Mouse (Mus musculus) MEL (cell line): Measurements from ENCODE around the gene Ripor2. TPM values are rescaled to one million over a fixed set of nuclear protein-coding genes. Genes with fewer than 3 reads are reported as not detected.

Experiments used
- DNase-seq: peaks from one replicate; pipeline ENCODE4 v3.0.0; 2011; ENCODE audit warnings: low read depth, low spot score
- H3K27ac ChIP-seq: 2 replicates; pipeline ENCODE4 v1.5.1; 2012; ENCODE audit warnings: low read depth, mild to moderate bottlenecking, control low read depth, low read length, moderate library complexity; ENCODE audit not compliant: control insufficient read depth
- H3K27me3 ChIP-seq, 2 experiments: fragments of 150-350 bp in 1 of 2; sonication (generic) in 1 of 2; 2 replicates each; pipeline ENCODE4 v1.6.1; 2012; ENCODE audit warnings: low read length in 2 of 2, mild to moderate bottlenecking in 2 of 2, improper control_type of control experiment in 1 of 2, moderate library complexity in 1 of 2; ENCODE audit not compliant: insufficient read depth in 2 of 2, control insufficient read depth in 1 of 2
- H3K36me3 ChIP-seq, 2 experiments: 2 replicates each; pipeline ENCODE4 v1.6.1; 2012 to 2014; ENCODE audit warnings: low read length in 2 of 2, improper control_type of control experiment in 1 of 2, inconsistent platforms in 1 of 2, mild to moderate bottlenecking in 1 of 2; ENCODE audit not compliant: insufficient read depth in 2 of 2, control insufficient read depth in 1 of 2
- H3K4me1 ChIP-seq, 2 experiments: fragments of 150-350 bp in 1 of 2; sonication (generic) in 1 of 2; 2 replicates each; pipeline ENCODE4 v1.6.1; 2012; ENCODE audit warnings: low read length in 2 of 2, improper control_type of control experiment in 1 of 2, mild to moderate bottlenecking in 1 of 2; ENCODE audit not compliant: insufficient read depth in 2 of 2, control insufficient read depth in 1 of 2
- H3K4me3 ChIP-seq, 2 experiments: fragments of 150-350 bp in 1 of 2; sonication (generic) in 1 of 2; 2 replicates each; pipeline ENCODE4 v1.5.1; 2012; ENCODE audit warnings: low read depth in 2 of 2, low read length in 2 of 2, mild to moderate bottlenecking in 2 of 2, moderate library complexity in 2 of 2, control low read depth in 1 of 2, improper control_type of control experiment in 1 of 2; ENCODE audit not compliant: control insufficient read depth in 1 of 2, insufficient read depth in 1 of 2
- H3K79me2 ChIP-seq: 2 replicates; pipeline ENCODE4 v1.6.1; 2012; ENCODE audit warnings: mild to moderate bottlenecking, low read length, moderate library complexity; ENCODE audit not compliant: control insufficient read depth, poor library complexity, insufficient read depth
- H3K9ac ChIP-seq: 2 replicates; pipeline ENCODE4 v1.6.1; 2012; ENCODE audit warnings: low read depth, mild to moderate bottlenecking, control low read depth, low read length, moderate library complexity; ENCODE audit not compliant: control insufficient read depth, poor library complexity, severe bottlenecking
- H3K9me3 ChIP-seq: fragments of 150-350 bp; sonication (generic); replicated peaks from 2 replicates; pipeline ENCODE4 v1.6.1; 2012; ENCODE audit warnings: mild to moderate bottlenecking, low read length, improper control_type of control experiment, moderate library complexity; ENCODE audit not compliant: insufficient read depth
- BHLHE40 ChIP-seq: IDR thresholded peaks from 2 replicates; pipeline ENCODE4 v1.6.1; 2012; ENCODE audit warnings: low read depth, mild to moderate bottlenecking, inconsistent platforms, low read length, improper control_type of control experiment, borderline replicate concordance
- CHD1 ChIP-seq: IDR thresholded peaks from 2 replicates; pipeline ENCODE4 v1.6.1; 2012; ENCODE audit warnings: low read depth, mild to moderate bottlenecking, inconsistent platforms, low read length, improper control_type of control experiment
- CHD2 ChIP-seq: IDR thresholded peaks from 2 replicates; pipeline ENCODE4 v1.6.1; 2011; ENCODE audit warnings: low read length, improper control_type of control experiment
- CTCF ChIP-seq, 3 experiments: IDR thresholded peaks in 2 of 3; conservative IDR thresholded peaks in 1 of 3; 2 replicates each; pipeline ENCODE4 v1.5.1; 2011 to 2012; ENCODE audit warnings: low read length in 3 of 3, low read depth in 2 of 3, mild to moderate bottlenecking in 2 of 3, improper control_type of control experiment in 1 of 3, inconsistent platforms in 1 of 3, mixed read lengths in 1 of 3, moderate library complexity in 1 of 3; ENCODE audit not compliant: control insufficient read depth in 1 of 3, insufficient read depth in 1 of 3, poor library complexity in 1 of 3, severe bottlenecking in 1 of 3
- ELF1 ChIP-seq: IDR thresholded peaks from 2 replicates; pipeline ENCODE4 v1.6.1; 2014; ENCODE audit warnings: low read depth, mild to moderate bottlenecking, inconsistent platforms, low read length, improper control_type of control experiment, moderate library complexity
- GABPA ChIP-seq: IDR thresholded peaks from 2 replicates; pipeline ENCODE4 v1.6.1; 2012; ENCODE audit warnings: low read depth, mild to moderate bottlenecking, inconsistent platforms, low read length, improper control_type of control experiment, moderate library complexity
- HCFC1 ChIP-seq: IDR thresholded peaks from 2 replicates; pipeline ENCODE4 v1.6.1; 2012; ENCODE audit warnings: low read depth, mild to moderate bottlenecking, inconsistent platforms, low read length, improper control_type of control experiment, moderate library complexity
- JUND ChIP-seq: IDR thresholded peaks from 2 replicates; pipeline ENCODE4 v1.6.1; 2011; ENCODE audit warnings: low read depth, mild to moderate bottlenecking, improper control_type of control experiment, low read length
- KAT2A ChIP-seq: conservative IDR thresholded peaks from 2 replicates; pipeline ENCODE4 v1.6.1; 2012; ENCODE audit warnings: low read depth, low read length, improper control_type of control experiment, inconsistent platforms
- MAX ChIP-seq: IDR thresholded peaks from 2 replicates; pipeline ENCODE4 v1.6.1; 2011; ENCODE audit warnings: low read length, improper control_type of control experiment
- MAZ ChIP-seq: IDR thresholded peaks from 2 replicates; pipeline ENCODE4 v1.6.1; 2012; ENCODE audit warnings: low read depth, mild to moderate bottlenecking, inconsistent platforms, low read length, improper control_type of control experiment
- MEF2A ChIP-seq: IDR thresholded peaks from 2 replicates; pipeline ENCODE4 v1.6.1; 2014; ENCODE audit warnings: low read depth, mild to moderate bottlenecking, inconsistent platforms, low read length, improper control_type of control experiment; ENCODE audit not compliant: poor library complexity, insufficient replicate concordance, severe bottlenecking; ENCODE audit errors: extremely low read depth
- MXI1 ChIP-seq: IDR thresholded peaks from 2 replicates; pipeline ENCODE4 v1.6.1; 2011; ENCODE audit warnings: mild to moderate bottlenecking, low read depth, low read length, improper control_type of control experiment
- NRF1 ChIP-seq: IDR thresholded peaks from 2 replicates; pipeline ENCODE4 v1.6.1; 2014; ENCODE audit warnings: low read depth, mild to moderate bottlenecking, inconsistent platforms, low read length, improper control_type of control experiment, moderate library complexity; ENCODE audit not compliant: poor library complexity, insufficient read depth, severe bottlenecking
- POLR2AphosphoS5 ChIP-seq: IDR thresholded peaks from 2 replicates; pipeline ENCODE4 v1.6.1; 2012; ENCODE audit warnings: low read depth, borderline replicate concordance, mild to moderate bottlenecking, inconsistent platforms, low read length, moderate library complexity, mixed read lengths
- RCOR1 ChIP-seq: IDR thresholded peaks from 2 replicates; pipeline ENCODE4 v1.6.1; 2012; ENCODE audit warnings: low read depth, mild to moderate bottlenecking, inconsistent platforms, low read length, improper control_type of control experiment
- SIN3A ChIP-seq: IDR thresholded peaks from 2 replicates; pipeline ENCODE4 v1.6.1; 2012; ENCODE audit warnings: low read length, improper control_type of control experiment, inconsistent platforms
- SMC3 ChIP-seq: IDR thresholded peaks from 2 replicates; pipeline ENCODE4 v1.6.1; 2011; ENCODE audit warnings: low read depth, low read length, improper control_type of control experiment
- UBTF ChIP-seq: IDR thresholded peaks from 2 replicates; pipeline ENCODE4 v1.6.1; 2012; ENCODE audit warnings: low read depth, mild to moderate bottlenecking, inconsistent platforms, low read length, improper control_type of control experiment, moderate library complexity, borderline replicate concordance; ENCODE audit not compliant: insufficient read depth
- USF2 ChIP-seq, 2 experiments: IDR thresholded peaks; 2 replicates each; pipeline ENCODE4 v1.6.1; 2011 to 2012; ENCODE audit warnings: improper control_type of control experiment in 2 of 2, low read length in 2 of 2, borderline replicate concordance in 1 of 2, inconsistent platforms in 1 of 2, low read depth in 1 of 2, mild to moderate bottlenecking in 1 of 2; ENCODE audit not compliant: insufficient read depth in 1 of 2
- ZC3H11A ChIP-seq: IDR thresholded peaks from 2 replicates; pipeline ENCODE4 v1.6.1; 2012; ENCODE audit warnings: low read depth, mild to moderate bottlenecking, inconsistent platforms, low read length, improper control_type of control experiment
- ZMIZ1 ChIP-seq: IDR thresholded peaks from 2 replicates; pipeline ENCODE4 v1.6.1; 2012; ENCODE audit warnings: low read depth, mild to moderate bottlenecking, inconsistent platforms, low read length, improper control_type of control experiment, moderate library complexity
- ZNF384 ChIP-seq: IDR thresholded peaks from 2 replicates; pipeline ENCODE4 v1.6.1; 2012; ENCODE audit warnings: low read depth, mild to moderate bottlenecking, inconsistent platforms, low read length, improper control_type of control experiment
- polyA plus RNA-seq, 2 experiments: library from polyadenylated mRNA; stranded (reverse) in 1 of 2; unstranded in 1 of 2; fragments of >175 nt in 1 of 2; fragments of >200 nt in 1 of 2; gene quantifications; 2 replicates each; pipeline versions ENCODE4 v1.2.1 to v1.2.4; 2012; ENCODE audit warnings: low replicate concordance in 2 of 2, low read depth in 1 of 2; ENCODE audit not compliant: insufficient read length in 2 of 2, insufficient read depth in 1 of 2, missing spikeins in 1 of 2
- total RNA-seq: library from RNA; depleted of rRNA; stranded (reverse); fragments of 300-350 nt; gene quantifications from 2 replicates; pipeline ENCODE4 v1.2.3, GENCODE M21; 2012

Gene Ripor2
- total and polyA plus RNA-seq, 3 experiments: 13.5 to 18.5 TPM; not detected in 1

GRCm38 (mm10) chr13:24778026-24778425, 196.0 kb downstream of the Ripor2 start:
- Histone ChIP-seq H3K4me3 (no peak overlapping the region), H3K27me3 (no peaks in the 10 kb centered on the region; a peak in 1 of 4 replicates), H3K79me2 (no peaks in the 10 kb centered on the region), H3K9ac (no peak overlapping the region), H3K4me1 (peaks cover 3 to 4% of the 10 kb centered on the region in 2 experiments; a peak in 2 of 4 replicates), H3K36me3 (peaks cover 0 to 2% of the 10 kb centered on the region in 2 experiments; a peak in 1 of 4 replicates), H3K27ac (no peak overlapping the region), H3K9me3 (no peaks in the 10 kb centered on the region)
- no peak for TF ChIP-seq SIN3A
- TF ChIP-seq ZNF384: no peak
- TF ChIP-seq MEF2A: no peak
- TF ChIP-seq NRF1: no peak
- no peak for TF ChIP-seq JUND
- TF ChIP-seq UBTF: no peak
- TF ChIP-seq POLR2AphosphoS5: no peak
- no peak for TF ChIP-seq CHD1
- TF ChIP-seq MAX: no peak
- TF ChIP-seq ZMIZ1: no peak
- TF ChIP-seq CHD2: no peak
- TF ChIP-seq SMC3: no peak
- TF ChIP-seq MAZ: no peak
- no peak for TF ChIP-seq MXI1
- TF ChIP-seq ELF1: no peak
- TF ChIP-seq GABPA: no peak
- TF ChIP-seq CTCF (IDR thresholded peaks at IDR 0.05 in 2 of 3, conservative IDR thresholded peaks at IDR 0.05 in 1 of 3; ENCODE audit: control insufficient read depth in 1 of 3, insufficient read depth in 1 of 3, low read depth in 2 of 3, low read length in 3 of 3, poor library complexity in 1 of 3, severe bottlenecking in 1 of 3): no peak
- TF ChIP-seq KAT2A: no peak
- no peak for DNase-seq

GRCm38 (mm10) chr13:24778706-24779380, 196.9 kb downstream of the Ripor2 start:
- H3K9ac ChIP-seq: no peak overlapping the region
- DNase-seq: no peak
- no peak overlapping the region for H3K4me3 ChIP-seq
- no peaks in the 10 kb centered on the region; a peak in 1 of 4 replicates for H3K27me3 ChIP-seq
- H3K36me3 ChIP-seq: peaks cover 0 to 2% of the 10 kb centered on the region in 2 experiments; a peak in 1 of 4 replicates
- no peak for TF ChIP-seq CHD2
- TF ChIP-seq USF2 (IDR thresholded peaks at IDR 0.05; ENCODE audit: borderline replicate concordance in 1 of 2, insufficient read depth in 1 of 2, low read depth in 1 of 2, low read length in 2 of 2): no peak
- no peak for TF ChIP-seq MAX
- no peak for TF ChIP-seq HCFC1
- no peak for TF ChIP-seq ZC3H11A
- TF ChIP-seq MAZ: no peak
- TF ChIP-seq RCOR1: no peak
- TF ChIP-seq BHLHE40: no peak
- TF ChIP-seq MXI1: no peak
- H3K79me2 ChIP-seq: no peaks in the 10 kb centered on the region
- H3K27ac ChIP-seq: no peak overlapping the region
- peaks cover 3 to 4% of the 10 kb centered on the region in 2 experiments; a peak in 2 of 4 replicates for H3K4me1 ChIP-seq
- no peaks in the 10 kb centered on the region for H3K9me3 ChIP-seq
